Mouse (Mus musculus) layer of hippocampus, adult 2 months (tissue): ENCODE measurements around the gene Zfp366. TPM values are rescaled to one million over a fixed set of nuclear protein-coding genes. Genes with fewer than 3 reads are reported as not detected.

Experiments used
- DNase-seq, 2 experiments: peaks; one replicate each; pipeline ENCODE4 v3.0.0; 2022; ENCODE audit warnings: low spot score in 2 of 2
- H3K27ac ChIP-seq: fragments of 200-600 bp; 2 replicates; pipeline ENCODE4 v1.8.1; 2022
- H3K4me3 ChIP-seq: fragments of 200-600 bp; 2 replicates; pipeline ENCODE4 v1.8.1; 2022; ENCODE audit warnings: mild to moderate bottlenecking
- CTCF ChIP-seq: fragments of 200-600 bp; conservative IDR thresholded peaks from 2 replicates; pipeline ENCODE4 v1.8.1; 2022; ENCODE audit warnings: antibody characterized with exemption, mild to moderate bottlenecking, moderate library complexity
- total RNA-seq, 2 experiments: library from RNA; stranded (reverse); gene quantifications; 2 replicates each; pipeline ENCODE4 v1.2.3; 2021

Gene Zfp366
- total RNA-seq, 2 experiments from 2014 or later, result 2.5 to 4.9 TPM

- peak; percentile 78 to 84 for DNase-seq
- no peak for TF ChIP-seq CTCF
- no peak overlapping the region for H3K4me3 ChIP-seq
- H3K27ac ChIP-seq, result peak overlapping the region; percentile 46
Measured at GRCm38 (mm10) chr13:99284400-99285160, 100.0 kb downstream of the Zfp366 start.

GRCm38 (mm10) chr13:99285241-99285640, 100.6 kb downstream of the Zfp366 start:
- H3K27ac ChIP-seq, result peak overlapping the region; percentile 46; the same call in 1 of the 2 replicates
- DNase-seq, result no peak
- no peak for TF ChIP-seq CTCF
- no peak overlapping the region for H3K4me3 ChIP-seq

GRCm38 (mm10) chr13:99287207-99287606, 102.6 kb downstream of the Zfp366 start:
- no peak overlapping the region for H3K4me3 ChIP-seq
- no peak for DNase-seq
- TF ChIP-seq CTCF, result no peak
- no peak overlapping the region for H3K27ac ChIP-seq

DNA sequence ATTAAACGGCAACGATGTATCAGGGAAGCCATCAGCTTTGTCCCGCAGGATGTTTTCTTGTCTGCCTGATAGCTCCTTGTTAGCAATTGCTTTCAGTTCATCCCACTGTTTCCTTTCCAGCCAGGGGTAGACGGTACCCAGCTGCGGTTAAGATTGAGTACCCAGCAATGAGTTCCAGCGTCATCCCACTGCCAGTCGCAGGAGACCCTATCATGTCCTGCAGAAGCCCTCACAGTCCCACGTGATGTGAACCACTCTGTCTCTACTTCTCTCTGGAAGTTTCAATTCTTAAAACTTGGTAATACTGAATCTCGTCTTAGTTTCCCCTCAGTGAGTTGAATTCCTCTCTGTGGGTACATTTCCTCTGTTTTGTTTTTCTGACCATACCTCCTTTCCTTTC, 103.2 kb downstream of the Zfp366 start:
- Histone ChIP-seq H3K27ac (no peak overlapping the region), H3K4me3 (no peak overlapping the region)
- no peak for DNase-seq
- TF ChIP-seq CTCF, result no peak

GRCm38 (mm10) chr13:99290766-99291165, 106.1 kb downstream of the Zfp366 start:
- Histone ChIP-seq H3K4me3 (no peak overlapping the region), H3K27ac (no peak overlapping the region)
- DNase-seq, result no peak
- TF ChIP-seq CTCF, result no peak

DNA sequence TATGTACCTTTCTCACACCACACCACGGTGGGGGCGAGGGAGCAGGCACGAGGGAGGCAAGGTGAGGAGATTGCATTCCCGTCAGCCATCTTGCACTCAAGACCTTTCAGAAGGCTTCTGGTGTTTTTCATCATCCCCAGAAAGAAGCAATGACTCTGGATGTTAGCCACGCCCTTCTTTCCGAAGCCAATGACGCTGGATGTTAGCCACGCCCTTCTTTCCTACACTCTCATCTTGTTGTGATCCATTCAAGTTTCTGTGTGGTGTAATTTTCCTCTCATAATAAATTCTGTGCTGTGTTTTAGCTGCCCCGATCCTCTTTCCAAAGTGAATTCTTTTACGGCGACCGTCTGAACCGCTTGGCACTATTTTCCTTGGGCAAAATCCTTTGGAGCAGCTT, 109.6 kb downstream of the Zfp366 start:
- no peak for TF ChIP-seq CTCF
- Histone ChIP-seq H3K4me3 (no peak overlapping the region), H3K27ac (no peak overlapping the region)
- DNase-seq, result no peak

- no peak for DNase-seq
- no peak for TF ChIP-seq CTCF
- no peak overlapping the region for H3K27ac ChIP-seq
- no peak overlapping the region for H3K4me3 ChIP-seq
Measured at GRCm38 (mm10) chr13:99299921-99300320, 115.3 kb downstream of the Zfp366 start.

Other genes starting within 250 kb of the Zfp366 start
- gene 1700024P04Rik, start 200.3 kb upstream of the Zfp366 start, total RNA-seq, result not detected
- gene Ptcd2, start 159.9 kb downstream of the Zfp366 start, total RNA-seq, result 10 to 100 TPM; 28.8 to 30.5 TPM
- gene Mrps27, start 160.0 kb downstream of the Zfp366 start, total RNA-seq, result 10 to 100 TPM; 23.2 to 26.3 TPM